In genomic region chr2:168081299-168081932, GRCm38 (mm10) we compare ENCODE assay signal across 8 mouse cellular contexts. TPM values are rescaled to one million over a fixed set of nuclear protein-coding genes. Genes with fewer than 3 reads are reported as not detected.
DNase-seq lines count a peak whose midpoint lies in the region; ATAC-seq and TF ChIP-seq lines count a peak whose summit lies in the region.

No protein-coding gene starts in this region.

- ATAC-seq in heart, embryonic 13.5 days (ENCODE audit: extremely low read depth, insufficient number of reproducible peaks, low FRiP score, low TSS enrichment), result no peak
- ATAC-seq in midbrain, embryonic 11.5 days (ENCODE audit: low FRiP score), result peak; percentile 46; the same call in 1 of the 2 replicates
- no peak for ATAC-seq in stomach, postnatal 0 days (ENCODE audit: low FRiP score, low TSS enrichment)

- 2% methylated on average over 49 of the region's 49 CpGs for WGBS in heart, embryonic 13.5 days
- under 1% methylated on average over 49 of the region's 49 CpGs for WGBS in midbrain, embryonic 11.5 days
- WGBS in stomach, postnatal 0 days, result under 1% methylated on average over 49 of the region's 49 CpGs

- no peaks in the 10 kb centered on the region for H3K36me3 ChIP-seq in heart, embryonic 13.5 days
- no peaks in the 10 kb centered on the region for H3K36me3 ChIP-seq in midbrain, embryonic 11.5 days (ENCODE audit: control insufficient read depth, insufficient read depth, low read length)
- no peaks in the 10 kb centered on the region for H3K36me3 ChIP-seq in stomach, postnatal 0 days (ENCODE audit: control insufficient read depth, insufficient read depth, low read length)

- no peak for TF ChIP-seq POLR2A in brain, embryonic 14.5 days (IDR thresholded peaks at IDR 0.05; ENCODE audit: borderline replicate concordance, extremely low read depth, insufficient read depth, insufficient read length, poor library complexity, severe bottlenecking)

- H3K4me3 ChIP-seq in heart, embryonic 13.5 days, result peak overlapping the region; percentile 80
- peak overlapping the region; percentile 83 for H3K4me3 ChIP-seq in midbrain, embryonic 11.5 days (ENCODE audit: low read depth, low read length)
- H3K4me3 ChIP-seq in stomach, postnatal 0 days (ENCODE audit: low read depth, low read length), result peak overlapping the region; percentile 65

- TF ChIP-seq EP300 in stomach, postnatal 0 days (optimal IDR thresholded peaks at IDR 0.05), result no peak

- H3K27me3 ChIP-seq in heart, embryonic 13.5 days (replicated peaks), result peaks cover 23% of the 10 kb centered on the region
- no peaks in the 10 kb centered on the region; the same call in 1 of the 2 replicates for H3K27me3 ChIP-seq in midbrain, embryonic 11.5 days (ENCODE audit: control insufficient read depth, insufficient read depth, low read length)
- H3K27me3 ChIP-seq in stomach, postnatal 0 days (ENCODE audit: control insufficient read depth, insufficient read depth, low read length), result no peaks in the 10 kb centered on the region

- H3K4me1 ChIP-seq in heart, embryonic 13.5 days, result peaks cover 48% of the 10 kb centered on the region
- H3K4me1 ChIP-seq in midbrain, embryonic 11.5 days (ENCODE audit: control insufficient read depth, insufficient read depth, low read length), result peaks cover 11% of the 10 kb centered on the region
- no peaks in the 10 kb centered on the region for H3K4me1 ChIP-seq in stomach, postnatal 0 days (replicated peaks; ENCODE audit: control insufficient read depth, insufficient read depth)

- DNase-seq in heart, postnatal 25 days (ENCODE audit: low spot score), result no peak
- peak; percentile 35 for DNase-seq in 3134 (ENCODE audit: extremely low read depth, insufficient read length, low spot score)
- DNase-seq in brain, embryonic 14.5 days (ENCODE audit: low read depth), result peak; percentile 55
- peak; percentile 37 for DNase-seq in heart, postnatal 4 days
- peak; percentile 95 for DNase-seq in midbrain, embryonic 11.5 days (ENCODE audit: low spot score, missing footprints)
- no peak for DNase-seq in stomach, postnatal 0 days (ENCODE audit: low spot score)
- no peak for DNase-seq in adrenal gland, postnatal 4 days (ENCODE audit: low spot score in 2 of 2)

- H3K4me2 ChIP-seq in heart, embryonic 13.5 days, result peak overlapping the region; percentile 94
- H3K4me2 ChIP-seq in midbrain, embryonic 11.5 days, result peak overlapping the region; percentile 98
- peak overlapping the region; percentile 85 for H3K4me2 ChIP-seq in stomach, postnatal 0 days (replicated peaks; ENCODE audit: low read depth)

- H3K9me3 ChIP-seq in heart, embryonic 13.5 days, result no peaks in the 10 kb centered on the region
- H3K9me3 ChIP-seq in midbrain, embryonic 11.5 days (ENCODE audit: control insufficient read depth, low read length), result no peaks in the 10 kb centered on the region
- no peaks in the 10 kb centered on the region for H3K9me3 ChIP-seq in stomach, postnatal 0 days (ENCODE audit: control insufficient read depth, low read length)

- H3K9ac ChIP-seq in heart, embryonic 13.5 days, result peak overlapping the region; percentile 89
- H3K9ac ChIP-seq in midbrain, embryonic 11.5 days (ENCODE audit: low read length), result peak overlapping the region; percentile 76
- H3K9ac ChIP-seq in stomach, postnatal 0 days (ENCODE audit: low read length), result peak overlapping the region; percentile 79

- no peak for TF ChIP-seq CTCF in brain, embryonic 14.5 days (IDR thresholded peaks at IDR 0.05; ENCODE audit: borderline replicate concordance, extremely low read depth, insufficient read depth, insufficient read length)
- TF ChIP-seq CTCF in stomach, postnatal 0 days (IDR thresholded peaks at IDR 0.05; ENCODE audit: low read depth), result no peak

- peak overlapping the region; percentile 90 for H3K27ac ChIP-seq in heart, embryonic 13.5 days (replicated peaks)
- H3K27ac ChIP-seq in midbrain, embryonic 11.5 days (ENCODE audit: low read depth, low read length), result peak overlapping the region; percentile 51; the same call in 1 of the 2 replicates
- H3K27ac ChIP-seq in stomach, postnatal 0 days (replicated peaks), result peak overlapping the region; percentile 88

- intact Hi-C loops in heart, postnatal 25 days (cut with DNase I), result loop anchor here (10.0 kb wide), 1 partner anchor 397 kb away; the partner anchor contains the start of genes Cebpb and Tmem189

RNA-seq across cellular contexts. Expression of gene Pard6b, which starts 0.6 kb away (rescaled TPM):
- 7.3 and 7.8 TPM in 2 replicates for polyA plus RNA-seq in heart, embryonic 13.5 days (2015; fragmentation: Nextera tagmentation; extraction: Ambion mirVana)
- 1 to 10 TPM; 3.1 to 3.4 TPM for total RNA-seq in heart, postnatal 25 days (2021)
- polyA plus RNA-seq in brain, embryonic 14.5 days (2012; rRNA removed), result 8.0 and 10.3 TPM in 2 replicates
- total RNA-seq in heart, postnatal 4 days (2021), result 1 to 10 TPM; 4.0 to 4.5 TPM
- 6.5 and 8.0 TPM in 2 replicates for polyA plus RNA-seq in midbrain, embryonic 11.5 days (2014; fragmentation: Nextera tagmentation; extraction: Ambion mirVana)
- 11.8 and 12.3 TPM in 2 replicates for polyA plus RNA-seq in stomach, postnatal 0 days (2015; fragmentation: Nextera tagmentation; extraction: Ambion mirVana)
- total RNA-seq in adrenal gland, postnatal 4 days (2021), result 1 to 10 TPM; 2.7 to 9.6 TPM

Comparison
In these comparisons a context has a peak if more than half of its experiments do, and no peak if none do; other contexts are left out.
1. DNase-seq: peak in 3134 (single experiment), brain, embryonic 14.5 days (single experiment), heart, postnatal 4 days (single experiment) and midbrain, embryonic 11.5 days (single experiment); none in heart, postnatal 25 days (single experiment), stomach, postnatal 0 days (single experiment) and adrenal gland, postnatal 4 days (0 of 2).
2. Peak in every context shown above with its lines, with median percentiles within 50 percentile points of each other: H3K27ac ChIP-seq, H3K4me2 ChIP-seq, H3K4me3 ChIP-seq and H3K9ac ChIP-seq.